Mouse (Mus musculus): ENCODE results near the gene Zfp335. TPM values are rescaled to one million over a fixed set of nuclear protein-coding genes. Genes with fewer than 3 reads are reported as not detected.

The Zfp335 gene
- polyA plus RNA-seq, 1 experiment from 2014 or later = 8.0 TPM

DNA sequence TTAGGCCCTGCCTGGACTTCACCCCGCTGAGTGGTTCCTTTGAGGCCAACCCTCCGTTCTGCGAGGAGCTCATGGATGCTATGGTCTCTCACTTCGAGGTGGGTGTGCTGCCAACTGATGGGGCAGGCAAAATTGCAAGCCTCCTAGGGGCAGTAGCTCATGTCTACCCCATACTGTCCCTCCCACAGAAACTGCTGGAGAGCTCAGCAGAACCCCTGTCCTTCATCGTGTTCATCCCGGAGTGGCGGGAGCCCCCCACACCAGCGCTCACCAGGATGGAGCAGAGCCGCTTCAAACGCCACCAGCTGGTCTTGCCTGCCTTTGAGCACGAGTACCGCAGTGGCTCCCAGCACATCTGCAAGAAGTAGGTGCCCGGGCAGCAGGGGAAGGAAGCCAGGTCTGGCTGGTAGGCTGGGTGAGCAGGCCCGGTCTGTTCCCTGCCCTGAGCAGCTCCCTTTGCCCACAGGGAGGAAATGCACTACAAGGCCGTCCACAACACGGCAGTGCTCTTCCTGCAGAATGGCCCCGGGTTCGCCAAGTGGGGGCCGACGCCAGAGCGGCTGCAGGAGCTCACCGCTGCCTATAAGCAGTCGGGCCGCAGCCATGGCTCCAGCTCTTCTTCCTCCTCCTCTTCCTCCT lies 21.0 kb downstream of the Zfp335 start:
- no peaks in the 10 kb centered on the region for H3K27me3 ChIP-seq (ENCODE audit: control insufficient read depth, insufficient read depth, low read length)
- ATAC-seq (replicated peaks; ENCODE audit: insufficient number of reproducible peaks, low FRiP score, low TSS enrichment, low read depth) (no peak), DNase-seq (ENCODE audit: low spot score) (no peak)
- no peaks in the 10 kb centered on the region for H3K4me1 ChIP-seq (ENCODE audit: control insufficient read depth, insufficient read depth, low read length)
- no peak overlapping the region for H3K27ac ChIP-seq (replicated peaks; ENCODE audit: low read depth, low read length)
- H3K4me2 ChIP-seq (ENCODE audit: low read depth, low read length) = no peak overlapping the region
- H3K4me3 ChIP-seq (ENCODE audit: low read depth, low read length) = no peak overlapping the region
- 91% methylated on average over 24 of the region's 24 CpGs for WGBS
- no peaks in the 10 kb centered on the region for H3K9me3 ChIP-seq (replicated peaks; ENCODE audit: control insufficient read depth, low read length)
- no peak overlapping the region for H3K9ac ChIP-seq (replicated peaks; ENCODE audit: low read length)
- H3K36me3 ChIP-seq (replicated peaks; ENCODE audit: control insufficient read depth, insufficient read depth, low read depth, low read length) = peaks cover 38% of the 10 kb centered on the region

DNA sequence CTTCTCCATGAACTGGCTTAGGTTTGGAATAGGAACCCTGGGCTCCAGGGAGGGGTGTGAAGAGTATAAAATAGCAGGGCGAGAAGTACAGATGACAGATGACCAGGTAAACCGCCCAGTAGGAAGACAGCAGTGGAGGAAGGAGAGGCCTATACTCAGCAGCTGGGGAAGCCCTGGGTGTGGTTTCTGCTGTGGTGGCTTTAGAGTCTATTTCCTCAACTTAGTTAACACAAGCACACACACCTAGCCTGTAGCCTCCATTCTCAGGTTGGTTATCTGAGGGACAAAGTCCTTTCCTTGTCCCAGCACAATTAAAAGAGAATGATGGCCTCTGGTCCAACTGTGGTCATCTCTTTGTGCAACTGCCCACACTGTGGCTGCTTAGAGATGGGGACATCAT lies 21.6 kb downstream of the Zfp335 start:
- Histone ChIP-seq H3K27ac (replicated peaks; ENCODE audit: low read depth, low read length) (no peak overlapping the region), H3K9ac (replicated peaks; ENCODE audit: low read length) (no peak overlapping the region), H3K4me3 (ENCODE audit: low read depth, low read length) (no peak overlapping the region), H3K9me3 (replicated peaks; ENCODE audit: control insufficient read depth, low read length) (no peaks in the 10 kb centered on the region), H3K4me2 (ENCODE audit: low read depth, low read length) (no peak overlapping the region), H3K4me1 (ENCODE audit: control insufficient read depth, insufficient read depth, low read length) (no peaks in the 10 kb centered on the region), H3K36me3 (replicated peaks; ENCODE audit: control insufficient read depth, insufficient read depth, low read depth, low read length) (peaks cover 35% of the 10 kb centered on the region), H3K27me3 (ENCODE audit: control insufficient read depth, insufficient read depth, low read length) (no peaks in the 10 kb centered on the region)
- WGBS = 85% methylated on average over 2 of the region's 2 CpGs
- ATAC-seq (replicated peaks; ENCODE audit: insufficient number of reproducible peaks, low FRiP score, low TSS enrichment, low read depth) = no peak
- DNase-seq (ENCODE audit: low spot score) = no peak

DNA sequence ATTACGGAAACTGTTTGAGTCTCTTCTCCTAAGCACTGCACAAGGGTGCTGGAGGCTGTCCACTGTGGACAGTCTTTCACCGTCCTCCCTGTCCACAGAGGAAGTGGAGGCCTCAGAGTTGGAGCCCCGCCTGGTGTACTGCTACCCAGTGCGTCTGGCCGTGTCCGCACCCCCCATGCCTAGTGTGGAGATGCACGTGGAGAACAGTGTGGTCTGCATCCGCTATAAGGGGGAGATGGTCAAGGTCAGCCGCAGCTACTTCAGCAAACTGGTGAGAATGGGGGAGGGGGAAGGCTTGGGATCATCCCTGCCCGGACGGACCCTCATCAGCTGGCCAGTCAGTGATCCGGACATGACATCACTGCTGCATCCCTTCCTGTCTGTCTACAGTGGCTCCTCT lies 22.6 kb downstream of the Zfp335 start:
- Histone ChIP-seq H3K4me3 (ENCODE audit: low read depth, low read length) (no peak overlapping the region), H3K9ac (replicated peaks; ENCODE audit: low read length) (no peak overlapping the region), H3K27ac (replicated peaks; ENCODE audit: low read depth, low read length) (no peak overlapping the region), H3K36me3 (replicated peaks; ENCODE audit: control insufficient read depth, insufficient read depth, low read depth, low read length) (peaks cover 35% of the 10 kb centered on the region), H3K27me3 (ENCODE audit: control insufficient read depth, insufficient read depth, low read length) (no peaks in the 10 kb centered on the region), H3K4me1 (ENCODE audit: control insufficient read depth, insufficient read depth, low read length) (no peaks in the 10 kb centered on the region), H3K4me2 (ENCODE audit: low read depth, low read length) (no peak overlapping the region), H3K9me3 (replicated peaks; ENCODE audit: control insufficient read depth, low read length) (no peaks in the 10 kb centered on the region)
- no peak for DNase-seq (ENCODE audit: low spot score)
- 88% methylated on average over 12 of the region's 12 CpGs for WGBS
- no peak for ATAC-seq (replicated peaks; ENCODE audit: insufficient number of reproducible peaks, low FRiP score, low TSS enrichment, low read depth)

DNA sequence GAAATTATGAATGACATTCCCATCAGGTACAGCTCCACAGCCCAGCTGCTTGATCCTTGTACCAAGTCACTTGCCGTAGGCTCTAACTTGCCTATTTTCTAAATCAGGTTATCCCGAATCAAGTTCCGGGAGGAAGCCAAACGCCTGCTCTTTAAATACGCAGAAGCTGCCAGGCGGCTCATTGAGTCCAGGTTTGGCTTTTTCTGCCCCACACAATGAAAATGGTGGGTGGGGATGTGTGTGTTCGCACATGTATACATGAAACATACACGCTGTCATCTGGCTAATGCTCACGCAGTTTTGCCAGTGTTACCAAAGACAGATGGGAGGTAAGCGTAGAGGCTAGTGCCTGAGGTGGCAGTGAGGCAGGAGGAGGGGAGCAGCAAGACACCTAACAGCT lies 24.9 kb downstream of the Zfp335 start:
- DNase-seq (ENCODE audit: low spot score) (no peak), ATAC-seq (replicated peaks; ENCODE audit: insufficient number of reproducible peaks, low FRiP score, low TSS enrichment, low read depth) (no peak)
- Histone ChIP-seq H3K36me3 (replicated peaks; ENCODE audit: control insufficient read depth, insufficient read depth, low read depth, low read length) (peaks cover 20% of the 10 kb centered on the region), H3K27ac (replicated peaks; ENCODE audit: low read depth, low read length) (no peak overlapping the region), H3K4me1 (ENCODE audit: control insufficient read depth, insufficient read depth, low read length) (no peaks in the 10 kb centered on the region), H3K4me2 (ENCODE audit: low read depth, low read length) (no peak overlapping the region), H3K9me3 (replicated peaks; ENCODE audit: control insufficient read depth, low read length) (no peaks in the 10 kb centered on the region), H3K9ac (replicated peaks; ENCODE audit: low read length) (no peak overlapping the region), H3K4me3 (ENCODE audit: low read depth, low read length) (no peak overlapping the region), H3K27me3 (ENCODE audit: control insufficient read depth, insufficient read depth, low read length) (no peaks in the 10 kb centered on the region)
- 94% methylated on average over 10 of the region's 10 CpGs for WGBS

DNA sequence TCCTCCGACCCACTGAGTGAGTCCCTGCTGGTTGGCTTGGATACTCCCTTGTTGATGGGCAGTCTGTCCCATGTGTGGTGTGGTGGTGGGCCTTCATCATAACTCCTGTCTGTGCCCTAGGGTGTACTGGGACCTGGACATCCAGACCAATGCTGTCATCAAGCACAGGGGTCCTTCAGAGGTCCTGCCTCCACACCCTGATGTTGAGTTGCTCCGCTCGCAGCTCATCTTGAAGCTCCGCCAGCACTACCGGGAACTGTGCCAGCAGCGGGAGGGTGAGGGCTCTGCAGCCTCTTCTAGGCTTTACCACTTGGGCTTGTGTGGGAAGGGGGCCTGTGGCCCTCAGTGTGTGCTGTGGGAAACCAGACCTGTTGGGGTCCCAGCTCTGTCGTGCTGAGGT lies 25.8 kb downstream of the Zfp335 start:
- Histone ChIP-seq H3K9ac (replicated peaks; ENCODE audit: low read length) (no peak overlapping the region), H3K9me3 (replicated peaks; ENCODE audit: control insufficient read depth, low read length) (no peaks in the 10 kb centered on the region), H3K4me2 (ENCODE audit: low read depth, low read length) (no peak overlapping the region), H3K4me1 (ENCODE audit: control insufficient read depth, insufficient read depth, low read length) (no peaks in the 10 kb centered on the region), H3K4me3 (ENCODE audit: low read depth, low read length) (no peak overlapping the region), H3K27me3 (ENCODE audit: control insufficient read depth, insufficient read depth, low read length) (no peaks in the 10 kb centered on the region), H3K27ac (replicated peaks; ENCODE audit: low read depth, low read length) (no peak overlapping the region), H3K36me3 (replicated peaks; ENCODE audit: control insufficient read depth, insufficient read depth, low read depth, low read length) (peaks cover 13% of the 10 kb centered on the region)
- no peak for ATAC-seq (replicated peaks; ENCODE audit: insufficient number of reproducible peaks, low FRiP score, low TSS enrichment, low read depth)
- 94% methylated on average over 7 of the region's 7 CpGs for WGBS
- no peak for DNase-seq (ENCODE audit: low spot score)

DNA sequence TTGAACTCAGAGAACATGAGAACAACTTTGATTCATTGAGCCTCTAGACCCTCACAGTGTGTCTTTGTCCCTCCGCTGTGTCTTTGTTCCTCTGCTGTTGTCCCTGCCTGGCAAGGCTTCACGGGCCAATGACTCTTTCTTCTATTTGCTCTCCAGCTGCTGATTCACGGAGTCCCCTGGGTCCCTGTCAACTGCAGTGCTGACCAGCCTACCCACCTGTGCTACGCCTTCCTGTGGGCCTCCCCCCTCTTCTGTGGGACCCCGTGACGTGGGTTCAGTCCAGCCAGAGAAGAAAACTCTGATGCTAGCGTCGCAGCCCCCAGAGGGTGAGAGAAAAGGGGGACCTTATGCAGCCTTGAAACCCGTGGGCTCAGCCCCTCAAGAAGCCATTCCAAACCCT lies 28.9 kb downstream of the Zfp335 start:
- Histone ChIP-seq H3K4me3 (ENCODE audit: low read depth, low read length) (no peak overlapping the region), H3K36me3 (replicated peaks; ENCODE audit: control insufficient read depth, insufficient read depth, low read depth, low read length) (no peaks in the 10 kb centered on the region; the same call in none of the 2 replicates), H3K4me1 (ENCODE audit: control insufficient read depth, insufficient read depth, low read length) (no peaks in the 10 kb centered on the region), H3K27me3 (ENCODE audit: control insufficient read depth, insufficient read depth, low read length) (no peaks in the 10 kb centered on the region), H3K27ac (replicated peaks; ENCODE audit: low read depth, low read length) (no peak overlapping the region), H3K4me2 (ENCODE audit: low read depth, low read length) (no peak overlapping the region; the same call in 1 of the 2 replicates), H3K9ac (replicated peaks; ENCODE audit: low read length) (no peak overlapping the region), H3K9me3 (replicated peaks; ENCODE audit: control insufficient read depth, low read length) (no peaks in the 10 kb centered on the region)
- ATAC-seq (replicated peaks; ENCODE audit: insufficient number of reproducible peaks, low FRiP score, low TSS enrichment, low read depth) (no peak), DNase-seq (ENCODE audit: low spot score) (no peak)
- WGBS = 67% methylated on average over 9 of the region's 9 CpGs

DNA sequence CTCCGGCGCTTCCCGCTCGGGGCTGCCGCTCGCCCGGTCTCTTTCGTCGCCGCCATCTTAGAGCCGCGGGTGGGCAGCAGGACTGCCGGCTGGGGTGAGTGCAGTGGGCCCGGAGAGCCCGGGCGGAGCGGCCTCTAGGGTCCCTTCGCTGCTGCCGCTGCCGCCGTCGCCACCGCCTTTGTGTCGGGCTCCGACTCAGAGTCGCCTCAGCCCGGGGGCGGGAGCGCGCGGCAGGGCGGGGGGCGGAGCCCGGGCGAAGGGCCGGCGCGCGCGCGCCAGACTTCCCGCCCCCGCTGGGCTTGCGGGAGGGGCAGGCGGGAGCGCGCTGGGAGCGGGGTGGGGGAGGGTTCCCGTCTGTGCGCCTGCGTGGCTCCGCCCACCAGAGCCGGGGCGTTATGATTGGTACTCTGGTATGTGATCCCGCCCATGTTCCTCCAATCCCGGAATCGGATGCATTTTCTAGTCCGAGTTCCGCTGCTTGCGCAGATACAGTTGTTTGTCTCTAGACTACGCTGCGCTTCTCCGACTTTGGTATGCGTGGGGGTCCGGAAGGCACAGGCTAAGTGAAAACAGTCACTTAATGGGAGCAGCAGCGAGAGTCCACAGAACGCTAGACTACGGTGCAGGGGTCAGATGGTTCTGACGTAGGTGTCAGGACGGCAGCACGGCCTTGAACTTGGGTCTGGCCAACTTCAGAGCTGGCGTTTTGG lies 31.8 kb downstream of the Zfp335 start:
- Histone ChIP-seq H3K36me3 (replicated peaks; ENCODE audit: control insufficient read depth, insufficient read depth, low read depth, low read length) (no peaks in the 10 kb centered on the region; the same call in 1 of the 2 replicates), H3K9ac (replicated peaks; ENCODE audit: low read length) (peak overlapping the region; percentile 100), H3K27ac (replicated peaks; ENCODE audit: low read depth, low read length) (peak overlapping the region; percentile 100), H3K9me3 (replicated peaks; ENCODE audit: control insufficient read depth, low read length) (no peaks in the 10 kb centered on the region), H3K27me3 (ENCODE audit: control insufficient read depth, insufficient read depth, low read length) (no peaks in the 10 kb centered on the region), H3K4me2 (ENCODE audit: low read depth, low read length) (peak overlapping the region; percentile 91), H3K4me3 (ENCODE audit: low read depth, low read length) (peak overlapping the region; percentile 95), H3K4me1 (ENCODE audit: control insufficient read depth, insufficient read depth, low read length) (no peaks in the 10 kb centered on the region)
- DNase-seq (ENCODE audit: low spot score) (peak; percentile 97), ATAC-seq (replicated peaks; ENCODE audit: insufficient number of reproducible peaks, low FRiP score, low TSS enrichment, low read depth) (peak; percentile 78)
- WGBS = under 1% methylated on average over 66 of the region's 72 CpGs

DNA sequence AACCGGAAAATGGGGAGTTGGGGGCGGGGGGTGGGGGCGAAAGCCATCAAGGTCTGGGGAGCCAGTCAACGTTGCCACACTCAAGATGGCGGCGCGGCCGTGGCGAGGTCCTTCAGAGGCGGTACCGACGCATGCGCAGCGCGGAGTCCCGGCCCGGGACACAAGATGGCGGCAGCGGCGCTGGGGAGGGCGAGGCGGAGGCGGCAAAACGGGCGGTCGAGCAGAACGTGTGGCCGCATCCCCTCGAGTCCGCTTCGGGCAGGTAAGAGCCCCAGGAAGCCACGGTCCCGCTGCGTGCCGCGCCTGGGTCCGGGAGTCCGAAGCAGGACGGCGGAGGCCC lies 32.4 kb downstream of the Zfp335 start, which contains the start of gene Pcif1:
TSS of gene Pcif1 (plus strand) at position 77 of the 340 bp plus-strand sequence.
- peak within 1 kb of the TSS; percentile 100 for H3K27ac ChIP-seq (replicated peaks; ENCODE audit: low read depth, low read length)
- H3K36me3 ChIP-seq (replicated peaks; ENCODE audit: control insufficient read depth, insufficient read depth, low read depth, low read length) = no peaks in the 10 kb centered on the region; the same call in 1 of the 2 replicates
- H3K4me1 ChIP-seq (ENCODE audit: control insufficient read depth, insufficient read depth, low read length) = no peaks in the 10 kb centered on the region
- peak within 1 kb of the TSS; percentile 100 for H3K9ac ChIP-seq (replicated peaks; ENCODE audit: low read length)
- H3K4me3 ChIP-seq (ENCODE audit: low read depth, low read length) = peak within 1 kb of the TSS; percentile 95
- under 1% methylated on average over 31 of the region's 40 CpGs for WGBS
- H3K9me3 ChIP-seq (replicated peaks; ENCODE audit: control insufficient read depth, low read length) = no peaks in the 10 kb centered on the region
- H3K27me3 ChIP-seq (ENCODE audit: control insufficient read depth, insufficient read depth, low read length) = no peaks in the 10 kb centered on the region
- ATAC-seq (replicated peaks; ENCODE audit: insufficient number of reproducible peaks, low FRiP score, low TSS enrichment, low read depth) (peak; percentile 78), DNase-seq (ENCODE audit: low spot score) (peak; percentile 95)
- H3K4me2 ChIP-seq (ENCODE audit: low read depth, low read length) = peak within 1 kb of the TSS; percentile 91
